Mouse (Mus musculus): Measurements from ENCODE around the gene Dock6.
"Not testable (repeated sequence)": the region's sequence is repeated elsewhere in the genome, so short reads cannot be mapped to it uniquely, and the experiment has no call there.

DNA sequence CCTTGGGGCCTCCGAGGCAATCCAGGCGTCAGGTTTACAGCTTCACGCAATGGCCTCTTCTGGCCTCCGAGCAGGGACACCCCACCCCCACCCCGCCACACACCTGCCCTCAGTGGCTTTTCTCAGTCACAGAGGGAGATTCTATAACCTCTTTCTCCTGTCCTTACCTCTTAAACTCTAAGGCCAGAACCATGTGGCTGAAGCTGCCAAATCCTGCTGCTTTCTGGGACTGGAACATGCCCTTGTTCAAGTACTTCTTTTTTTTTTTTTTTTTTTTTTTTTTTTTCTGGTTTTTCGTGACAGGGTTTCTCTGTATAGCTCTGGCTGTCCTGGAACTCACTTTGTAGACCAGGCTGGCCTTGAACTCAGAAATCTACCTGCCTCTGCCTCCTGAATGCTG is 7.9 kb upstream of the Dock6 start:
- TF ChIP-seq CTCF, POLR2A (IDR thresholded peaks at IDR 0.05; ENCODE audit: extremely low read depth, insufficient read depth, low read length): not testable (repeated sequence)
